Mouse (Mus musculus) hindbrain, embryonic 10.5 days (tissue): Measurements from ENCODE around the gene Mapk8ip1. TPM values are rescaled to one million over a fixed set of nuclear protein-coding genes. Genes with fewer than 3 reads are reported as not detected.

Source experiments
- DNase-seq: peaks from one replicate; pipeline ENCODE4 v3.0.0-alpha.2; 2017; ENCODE audit warnings: low spot score
- H3K27ac ChIP-seq: fragments of 300-500 bp; sonication (generic); 2 replicates; pipeline ENCODE4 v1.5.1; 2016; ENCODE audit warnings: mild to moderate bottlenecking, moderate library complexity
- H3K27me3 ChIP-seq: fragments of 300-500 bp; sonication (generic); 2 replicates; pipeline ENCODE4 v1.6.1; 2016; ENCODE audit warnings: mild to moderate bottlenecking; ENCODE audit not compliant: poor library complexity, insufficient read depth, severe bottlenecking
- H3K36me3 ChIP-seq: fragments of 300-500 bp; sonication (generic); 2 replicates; pipeline ENCODE4 v1.6.1; 2016; ENCODE audit warnings: mild to moderate bottlenecking, moderate library complexity
- H3K4me1 ChIP-seq: fragments of 300-500 bp; sonication (generic); replicated peaks from 2 replicates; pipeline ENCODE4 v1.6.1; 2016; ENCODE audit warnings: mild to moderate bottlenecking
- H3K4me3 ChIP-seq: fragments of 300-500 bp; sonication (generic); 2 replicates; pipeline ENCODE4 v1.5.1; 2016; ENCODE audit warnings: mild to moderate bottlenecking, moderate library complexity
- H3K9me3 ChIP-seq: fragments of 300-500 bp; sonication (generic); 2 replicates; pipeline ENCODE4 v1.6.1; 2016; ENCODE audit warnings: mild to moderate bottlenecking, moderate library complexity
- WGBS: fragments of 180-500 bp; shearing (Covaris S2); methylation state at CpG from one replicate; pipeline ENCODE4 v1.1.7; 2016; 5-methylcytosine and 5-hydroxymethylcytosine counted together
- polyA plus RNA-seq: library from polyadenylated mRNA; unstranded; fragments of >200 nt; fragmentation: Nextera tagmentation; extraction: Ambion mirVana; gene quantifications from 2 replicates; pipeline ENCODE4 v1.2.1, GENCODE M21; 2016

The Mapk8ip1 gene
- polyA plus RNA-seq, 1 experiment from 2014 or later = 75.5 TPM

DNA sequence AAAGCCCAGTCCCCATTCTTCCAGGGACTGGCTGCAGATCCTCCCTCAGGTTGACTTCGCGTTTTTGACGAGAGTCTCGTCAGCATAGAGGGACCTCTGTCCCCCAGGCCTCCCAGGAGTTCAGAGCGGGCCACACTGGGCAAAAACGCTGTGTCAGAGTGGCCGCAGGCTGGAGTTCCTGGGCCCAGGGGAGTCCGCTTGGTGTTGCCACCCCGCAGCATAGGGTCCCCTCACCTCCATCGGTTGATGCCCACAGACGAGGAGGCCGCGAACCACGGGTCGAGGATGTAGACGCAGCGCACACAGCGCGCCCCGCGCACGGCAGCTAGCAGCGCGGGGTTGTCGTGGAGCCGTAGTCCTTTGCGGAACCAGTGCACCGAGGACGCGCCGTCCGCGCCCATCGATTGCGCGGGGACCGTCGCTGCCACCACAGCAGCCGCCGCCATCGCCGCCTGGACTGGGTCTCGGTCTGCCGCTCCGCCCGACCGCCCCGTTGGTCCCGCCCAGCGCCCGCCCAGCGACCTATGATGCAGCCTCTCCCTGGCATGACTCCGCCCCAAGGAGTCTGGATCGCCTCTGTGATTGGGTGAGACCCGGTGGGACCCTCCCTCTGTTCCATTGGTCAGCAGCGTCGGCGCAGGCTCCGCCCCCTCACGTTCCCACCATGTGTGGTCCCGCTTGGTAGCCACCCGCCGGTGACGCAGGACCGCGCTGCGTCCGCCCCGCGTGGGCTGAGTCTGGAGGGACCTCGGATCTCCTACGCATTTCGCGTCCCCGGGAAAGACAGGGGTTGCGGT lies 32.7 kb upstream of the Mapk8ip1 start, which contains the start of gene Cry2:
Cry2 (minus strand) TSS at position 466 of the 797 bp plus-strand sequence.
- H3K36me3 ChIP-seq = no peaks in the 10 kb centered on the region
- peak; percentile 99 for DNase-seq
- WGBS = under 1% methylated on average over 76 of the region's 76 CpGs

DNA sequence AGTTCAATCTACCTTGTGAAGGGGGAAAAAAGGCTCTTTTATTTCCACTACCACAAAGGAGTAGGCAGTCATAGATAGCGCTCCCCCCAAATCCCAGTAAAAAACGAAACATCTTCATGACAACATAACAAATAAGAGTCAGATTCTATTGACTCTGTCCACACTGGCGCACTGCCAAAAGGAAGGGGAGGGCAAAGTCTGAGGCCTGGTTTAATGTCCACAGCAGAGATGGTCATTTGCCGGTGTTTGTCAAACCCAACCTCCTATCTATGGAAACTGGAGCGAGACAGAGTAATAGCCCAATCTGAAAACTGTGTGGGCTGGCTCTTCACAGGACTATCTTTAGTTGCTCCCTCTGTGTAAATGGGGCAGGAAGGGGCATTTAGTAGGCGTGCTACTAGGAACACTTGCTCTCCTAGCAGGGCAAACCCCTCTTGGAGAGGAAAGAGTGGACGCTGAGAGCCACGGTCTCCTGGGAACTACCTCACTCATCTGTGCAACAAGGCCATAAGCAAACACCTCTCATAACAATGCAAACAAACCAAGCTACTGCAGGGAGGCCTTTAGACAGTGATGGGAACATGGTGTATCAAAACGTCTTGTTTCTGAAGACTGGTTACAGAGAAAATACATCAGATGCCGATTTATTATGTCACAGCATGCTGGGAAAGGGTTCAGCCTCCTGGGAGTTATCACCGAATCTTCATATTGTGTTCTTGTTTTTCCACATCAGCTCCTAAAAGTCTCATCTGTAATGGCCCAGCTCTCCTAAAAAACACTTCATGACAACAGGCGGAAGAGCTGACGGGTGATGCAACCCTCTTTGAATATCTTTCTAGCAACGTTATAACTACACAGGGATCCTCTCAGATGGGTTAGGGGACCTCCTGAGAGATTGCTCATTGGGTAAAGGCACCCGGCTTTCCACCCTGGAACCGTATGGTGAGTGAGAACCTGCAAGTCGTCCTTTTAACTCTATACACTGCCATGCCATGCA lies 31.5 kb upstream of the Mapk8ip1 start:
- DNase-seq = no peak
- H3K4me3 ChIP-seq = peak overlapping the region; percentile 95
- 48% methylated on average over 17 of the region's 17 CpGs for WGBS
- no peaks in the 10 kb centered on the region for H3K36me3 ChIP-seq
- peak overlapping the region; percentile 91 for H3K27ac ChIP-seq
- peaks cover 70% of the 10 kb centered on the region for H3K4me1 ChIP-seq
- H3K9me3 ChIP-seq = no peaks in the 10 kb centered on the region
- peaks cover 9% of the 10 kb centered on the region; the same call in 1 of the 2 replicates for H3K27me3 ChIP-seq

More for the DNA sequence above, 32.7 kb upstream of the Mapk8ip1 start, which contains the start of gene Cry2:
- peak within 1 kb of the TSS; percentile 91 for H3K27ac ChIP-seq
- H3K4me1 ChIP-seq = peaks cover 61% of the 10 kb centered on the region
- no peaks in the 10 kb centered on the region for H3K9me3 ChIP-seq
- peaks cover 9% of the 10 kb centered on the region; the same call in 1 of the 2 replicates for H3K27me3 ChIP-seq
- H3K4me3 ChIP-seq = peak within 1 kb of the TSS; percentile 95

DNA sequence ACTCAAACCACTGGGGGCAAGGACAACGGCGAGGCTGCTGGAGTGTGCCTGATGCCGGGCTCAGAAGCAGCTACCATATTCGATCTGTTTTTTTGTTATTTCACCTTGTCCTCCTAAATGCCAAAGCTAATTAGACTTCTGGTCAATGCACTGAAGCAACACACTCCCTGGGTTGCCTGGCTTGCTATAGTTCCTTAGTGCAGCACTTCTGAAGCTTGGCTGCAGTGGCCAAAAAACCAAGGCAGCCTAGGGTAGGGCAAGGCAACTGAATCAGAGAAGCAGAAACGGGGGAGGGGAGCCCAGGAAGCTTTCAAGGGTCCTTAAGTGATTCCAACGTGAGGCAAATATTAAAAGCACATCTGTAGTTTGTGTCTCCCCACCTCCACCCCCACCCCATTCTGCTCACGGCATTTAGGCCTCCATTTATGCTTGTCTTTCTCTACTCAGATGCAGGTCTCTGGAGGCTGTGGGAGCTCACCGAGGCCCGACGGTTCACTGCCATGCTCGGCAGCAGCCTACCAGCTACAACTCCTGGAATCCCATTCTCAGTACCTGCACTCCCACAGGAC lies 30.6 kb upstream of the Mapk8ip1 start:
- 36% methylated on average over 11 of the region's 11 CpGs for WGBS
- Histone ChIP-seq H3K9me3 (no peaks in the 10 kb centered on the region), H3K27ac (peak overlapping the region; percentile 80), H3K4me3 (peak overlapping the region; percentile 95), H3K4me1 (peaks cover 77% of the 10 kb centered on the region), H3K27me3 (peaks cover 9% of the 10 kb centered on the region; the same call in 1 of the 2 replicates), H3K36me3 (peaks cover 1% of the 10 kb centered on the region; the same call in 1 of the 2 replicates)
- no peak for DNase-seq

DNA sequence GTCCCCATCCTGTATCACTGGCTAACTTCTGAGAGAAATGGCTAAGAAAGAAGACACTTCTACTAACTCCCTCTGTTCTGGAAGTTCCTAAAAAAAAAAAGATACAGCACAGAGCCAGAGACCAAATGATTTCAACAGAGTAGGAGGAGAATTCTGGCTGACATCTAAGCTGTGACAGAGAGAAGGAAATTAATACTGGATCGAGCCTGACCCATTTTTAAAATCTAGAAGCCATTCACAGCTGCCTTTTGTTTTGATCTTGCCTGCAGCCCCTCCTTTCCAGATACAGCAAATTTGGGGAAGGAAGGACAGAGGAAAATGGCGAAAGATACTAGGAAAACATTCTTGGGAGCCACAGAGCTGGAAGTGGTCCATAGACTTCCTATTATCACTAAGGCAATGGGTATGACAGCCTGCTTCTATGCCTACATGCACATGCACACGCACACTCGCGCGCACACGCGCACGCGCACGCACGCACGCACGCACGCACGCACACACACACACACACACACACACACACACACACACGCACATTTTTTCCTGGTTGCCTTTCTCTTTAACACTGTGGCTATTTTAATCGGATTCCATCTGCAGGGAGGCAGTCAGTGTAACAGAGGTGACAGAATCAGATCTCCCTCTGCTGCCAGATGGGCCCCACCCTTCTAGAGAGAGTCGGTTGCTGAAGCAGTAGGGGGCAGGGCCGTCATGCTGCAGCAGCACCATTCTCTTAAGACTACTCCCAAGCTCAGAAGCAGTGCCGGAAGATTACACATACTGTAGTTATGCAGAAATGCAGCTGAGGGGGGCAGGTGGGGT lies 29.9 kb upstream of the Mapk8ip1 start:
- DNase-seq = no peak
- peaks cover 9% of the 10 kb centered on the region; the same call in 1 of the 2 replicates for H3K27me3 ChIP-seq
- H3K4me3 ChIP-seq = peak overlapping the region; percentile 95
- peaks cover 9% of the 10 kb centered on the region for H3K36me3 ChIP-seq
- H3K4me1 ChIP-seq = peaks cover 85% of the 10 kb centered on the region
- WGBS = 67% methylated on average over 21 of the region's 21 CpGs
- no peaks in the 10 kb centered on the region for H3K9me3 ChIP-seq
- H3K27ac ChIP-seq = peak overlapping the region; percentile 80

DNA sequence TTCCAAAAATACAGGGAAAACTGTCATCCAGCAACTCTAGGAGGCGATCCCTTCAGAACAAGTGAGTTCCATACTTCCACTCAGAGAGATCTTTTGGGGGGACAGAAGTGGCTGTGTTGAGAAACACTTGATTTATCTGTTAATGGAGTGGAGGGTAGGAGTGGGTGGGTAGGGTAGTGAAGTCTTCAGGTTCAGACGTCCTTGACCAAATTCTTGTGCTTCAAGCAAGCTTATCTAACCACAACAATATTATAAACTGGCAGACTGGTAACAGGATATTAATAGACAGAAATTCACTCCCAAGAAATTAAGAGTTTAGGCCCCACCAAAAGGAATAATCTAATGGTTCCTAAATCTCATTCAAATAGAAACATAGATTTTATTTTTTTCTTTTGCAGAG lies 29.0 kb upstream of the Mapk8ip1 start:
- peaks cover 92% of the 10 kb centered on the region for H3K4me1 ChIP-seq
- WGBS = 90% methylated on average over 2 of the region's 2 CpGs
- H3K9me3 ChIP-seq = no peaks in the 10 kb centered on the region
- no peak for DNase-seq
- 0 out of 2 replicates have a peak, but pooled peaks cover 4% of the 10 kb centered on the region for H3K27me3 ChIP-seq
- peaks cover 13% of the 10 kb centered on the region for H3K36me3 ChIP-seq
- 0 out of 2 replicates have a peak overlapping the region, but pooled peaks have one; percentile 53 for H3K27ac ChIP-seq
- no peak overlapping the region for H3K4me3 ChIP-seq

DNA sequence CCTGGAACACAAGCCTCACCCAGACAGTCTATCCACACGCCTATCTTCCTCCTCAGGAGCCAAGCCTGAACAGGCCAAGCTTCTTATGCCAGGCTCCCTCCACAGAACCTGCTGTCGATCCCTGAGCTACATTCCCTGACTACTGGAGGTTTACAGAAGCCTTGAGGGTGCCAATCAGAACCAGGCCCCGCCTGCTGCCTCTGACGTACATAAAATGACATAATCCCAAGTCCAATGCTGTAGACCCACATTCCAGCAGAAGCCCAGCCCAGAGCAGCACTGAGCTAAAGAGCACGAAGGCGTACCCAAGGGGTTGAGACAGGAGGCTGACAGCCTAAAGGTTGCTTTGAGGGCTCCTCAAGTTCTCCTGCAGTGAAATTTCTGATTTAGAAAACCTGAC lies 26.8 kb upstream of the Mapk8ip1 start:
- peaks cover 97% of the 10 kb centered on the region for H3K4me1 ChIP-seq
- peaks cover 34% of the 10 kb centered on the region for H3K36me3 ChIP-seq
- no peak overlapping the region for H3K4me3 ChIP-seq
- DNase-seq = no peak
- no peaks in the 10 kb centered on the region for H3K9me3 ChIP-seq
- WGBS = 71% methylated on average over 6 of the region's 6 CpGs
- H3K27ac ChIP-seq = no peak overlapping the region
- no peaks in the 10 kb centered on the region for H3K27me3 ChIP-seq

DNA sequence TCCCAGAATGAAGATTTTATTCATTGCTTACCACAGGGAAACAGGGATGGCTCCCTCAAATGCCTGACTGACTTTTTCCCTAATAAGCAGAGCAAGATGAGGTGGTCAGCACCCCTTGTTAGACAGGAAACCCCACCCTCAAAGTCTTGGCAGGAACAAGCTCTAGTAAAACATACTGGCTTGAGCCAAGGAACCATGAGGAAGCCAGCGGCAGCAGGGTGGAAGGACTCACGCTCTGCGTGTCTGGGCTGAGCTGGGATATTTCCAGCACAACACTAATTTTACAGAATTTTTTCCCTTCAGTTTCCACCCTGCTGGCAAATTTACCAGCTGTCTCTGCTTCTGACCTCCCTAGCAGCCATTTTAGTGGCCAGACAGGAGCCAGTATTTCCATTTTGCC lies 25.4 kb upstream of the Mapk8ip1 start:
- H3K9me3 ChIP-seq = no peaks in the 10 kb centered on the region
- 92% methylated on average over 3 of the region's 3 CpGs for WGBS
- H3K36me3 ChIP-seq = peaks cover 49% of the 10 kb centered on the region
- no peak for DNase-seq
- H3K4me1 ChIP-seq = peaks cover 87% of the 10 kb centered on the region
- no peaks in the 10 kb centered on the region for H3K27me3 ChIP-seq
- H3K27ac ChIP-seq = peak overlapping the region; percentile 88
- H3K4me3 ChIP-seq = no peak overlapping the region

DNA sequence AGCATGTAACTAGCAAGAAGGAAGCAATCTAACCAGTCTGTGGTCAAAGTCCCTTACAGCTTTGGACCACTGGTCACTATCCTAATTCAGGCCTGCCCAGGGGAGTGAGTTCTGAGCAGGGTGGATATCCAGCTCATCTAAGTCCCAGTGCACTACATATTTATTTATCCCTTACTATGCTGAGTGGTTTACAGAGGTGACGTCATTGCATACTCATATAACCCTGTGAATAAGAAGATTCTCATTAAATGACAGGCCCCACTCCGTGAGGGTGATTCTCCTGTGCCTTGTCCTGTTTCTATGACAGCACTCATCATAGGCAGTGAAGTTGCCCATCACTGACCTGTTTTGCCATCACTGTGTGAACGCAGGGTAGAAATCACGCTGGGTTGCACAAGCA lies 24.3 kb upstream of the Mapk8ip1 start:
- Histone ChIP-seq H3K4me1 (peaks cover 77% of the 10 kb centered on the region), H3K36me3 (peaks cover 59% of the 10 kb centered on the region), H3K9me3 (no peaks in the 10 kb centered on the region), H3K4me3 (0 out of 2 replicates have a peak overlapping the region, but pooled peaks have one; percentile 7), H3K27me3 (no peaks in the 10 kb centered on the region), H3K27ac (peak overlapping the region; percentile 88)
- WGBS = 82% methylated on average over 4 of the region's 4 CpGs
- DNase-seq = no peak

DNA sequence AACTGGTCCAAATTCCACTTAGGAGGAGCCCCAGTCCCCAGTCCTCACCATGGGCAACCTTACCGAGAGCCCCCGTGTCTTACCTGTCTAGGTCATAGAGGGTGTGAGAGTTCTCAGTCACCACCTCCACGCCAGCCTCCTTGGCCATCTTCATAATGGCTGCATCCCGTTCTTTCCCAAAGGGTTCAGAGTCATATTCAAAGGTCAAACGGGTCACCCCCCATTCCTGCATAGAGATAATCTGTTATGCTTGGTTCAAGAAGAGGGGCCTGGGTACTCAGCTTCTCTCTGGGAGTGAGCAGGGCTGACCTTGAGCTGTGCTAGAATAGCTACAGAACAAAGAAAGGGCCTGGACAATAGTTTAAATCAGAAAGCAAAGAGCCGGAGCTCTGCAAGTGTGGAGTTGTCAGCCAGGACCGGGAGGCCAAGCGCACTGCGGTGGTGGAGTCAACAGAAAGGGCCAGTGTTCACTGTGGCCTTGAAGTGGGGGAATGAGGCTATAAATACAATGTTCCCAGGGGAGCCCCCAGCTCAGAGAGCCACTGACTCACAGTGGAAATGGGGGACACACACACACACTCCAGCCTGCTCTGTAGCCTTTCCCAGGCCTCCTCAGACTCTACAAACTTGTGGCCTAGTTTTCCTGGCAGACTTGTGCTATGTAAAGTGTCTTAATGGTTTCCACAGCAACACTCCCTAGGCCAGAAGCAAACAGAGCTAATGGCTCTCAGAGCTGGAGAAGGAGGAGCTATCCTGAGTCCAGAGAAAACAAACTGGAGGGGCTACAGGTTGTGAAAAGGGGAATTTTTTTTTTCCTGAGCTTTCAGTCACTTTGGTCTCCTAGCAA lies 23.6 kb upstream of the Mapk8ip1 start:
- H3K27ac ChIP-seq = peak overlapping the region; percentile 88
- peaks cover 66% of the 10 kb centered on the region for H3K36me3 ChIP-seq
- no peaks in the 10 kb centered on the region for H3K27me3 ChIP-seq
- peak; percentile 54 for DNase-seq
- H3K4me3 ChIP-seq = 0 out of 2 replicates have a peak overlapping the region, but pooled peaks have one; percentile 7
- peaks cover 72% of the 10 kb centered on the region for H3K4me1 ChIP-seq
- no peaks in the 10 kb centered on the region for H3K9me3 ChIP-seq
- WGBS = 54% methylated on average over 9 of the region's 9 CpGs

DNA sequence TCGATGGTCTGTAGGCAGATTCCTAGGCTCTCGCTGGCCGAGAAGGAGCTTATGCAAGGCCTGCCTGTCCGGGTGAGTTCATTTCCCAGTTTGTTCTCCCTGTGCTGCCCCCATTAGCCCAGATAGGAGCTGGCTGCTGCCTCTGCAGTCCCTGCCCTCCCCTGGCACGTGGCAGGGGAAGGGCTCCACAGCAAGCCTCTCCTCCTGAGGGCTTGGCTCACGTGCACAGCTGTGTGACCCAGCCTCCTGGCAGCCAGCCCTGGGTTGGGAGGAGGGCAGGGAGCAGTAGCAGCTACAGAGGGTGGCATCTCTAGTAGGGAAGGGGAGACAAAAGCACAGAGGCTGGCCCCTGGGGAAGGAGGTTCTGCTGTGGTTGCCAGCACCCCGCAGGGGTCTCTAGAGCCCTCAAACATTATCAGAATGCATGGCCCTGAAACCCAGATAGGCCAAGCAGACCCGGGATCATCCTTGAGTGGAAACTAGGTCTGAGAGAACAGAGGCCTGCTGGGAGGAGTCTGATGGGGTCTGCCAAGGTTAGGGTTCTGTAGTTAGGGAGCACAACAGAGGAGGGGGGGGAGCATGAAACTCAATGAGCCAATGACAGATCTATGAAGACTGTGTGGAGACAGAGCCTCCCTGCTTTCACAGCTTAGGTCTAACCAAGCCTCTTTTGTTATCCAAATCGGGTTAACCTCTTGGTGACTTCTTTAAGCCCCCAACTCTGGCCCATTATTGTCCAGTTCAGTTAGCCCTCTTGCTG lies 22.8 kb upstream of the Mapk8ip1 start:
- H3K4me1 ChIP-seq = peaks cover 64% of the 10 kb centered on the region
- peaks cover 74% of the 10 kb centered on the region for H3K36me3 ChIP-seq
- no peak for DNase-seq
- peak overlapping the region; percentile 88 for H3K27ac ChIP-seq
- H3K27me3 ChIP-seq = no peaks in the 10 kb centered on the region
- WGBS = 75% methylated on average over 9 of the region's 9 CpGs
- 0 out of 2 replicates have a peak overlapping the region, but pooled peaks have one; percentile 7 for H3K4me3 ChIP-seq
- no peaks in the 10 kb centered on the region for H3K9me3 ChIP-seq
